Mouse (Mus musculus) liver, embryonic 14.5 days (tissue): Measurements from ENCODE around the gene Fgfr2. TPM values are rescaled to one million over a fixed set of nuclear protein-coding genes. Genes with fewer than 3 reads are reported as not detected.

Source experiments
- ATAC-seq: fragments of 200-750 bp; cut with Nextera tagmentation; 2 replicates; pipeline ENCODE4 v1.8.0; 2017; ENCODE audit warnings: moderate number of reproducible peaks, mild to moderate bottlenecking, moderate library complexity; ENCODE audit not compliant: insufficient read depth
- DNase-seq, 3 experiments: peaks; one replicate each; pipeline ENCODE4 v3.0.0-alpha.2; 2012 to 2013; ENCODE audit warnings: low read depth in 3 of 3, low spot score in 3 of 3
- H3K27ac ChIP-seq: fragments of 300-500 bp; sonication (generic); 2 replicates; pipeline ENCODE4 v1.5.1; 2014; ENCODE audit warnings: moderate library complexity, mild to moderate bottlenecking, control low read depth, inconsistent platforms
- H3K27me3 ChIP-seq: fragments of 300-500 bp; sonication (generic); 2 replicates; pipeline ENCODE4 v1.6.1; 2014; ENCODE audit warnings: mild to moderate bottlenecking, low read length, moderate library complexity; ENCODE audit not compliant: control insufficient read depth, insufficient read depth
- H3K36me3 ChIP-seq: fragments of 300-500 bp; sonication (generic); replicated peaks from 2 replicates; pipeline ENCODE4 v1.6.1; 2014; ENCODE audit warnings: low read depth; ENCODE audit not compliant: control insufficient read depth, insufficient read depth
- H3K4me1 ChIP-seq, 2 experiments: fragments of 200-500 bp in 1 of 2; fragments of 300-500 bp in 1 of 2; sonication (generic) in 1 of 2; replicated peaks; 2 replicates each; pipeline ENCODE4 v1.6.1; 2012 to 2014; ENCODE audit warnings: antibody characterized with exemption in 1 of 2, inconsistent platforms in 1 of 2, low read length in 1 of 2; ENCODE audit not compliant: control insufficient read depth in 2 of 2, insufficient read depth in 2 of 2
- H3K4me2 ChIP-seq: fragments of 300-500 bp; sonication (generic); 2 replicates; pipeline ENCODE4 v1.6.1; 2014; ENCODE audit warnings: low read depth, mild to moderate bottlenecking, control low read depth, moderate library complexity
- H3K4me3 ChIP-seq, 2 experiments: fragments of 200-500 bp in 1 of 2; fragments of 300-500 bp in 1 of 2; sonication (generic) in 1 of 2; 2 replicates each; pipeline ENCODE4 v1.5.1; 2012 to 2014; ENCODE audit warnings: low read depth in 2 of 2, low read length in 2 of 2, mild to moderate bottlenecking in 2 of 2, control low read depth in 1 of 2, inconsistent platforms in 1 of 2, moderate library complexity in 1 of 2; ENCODE audit not compliant: insufficient read depth in 1 of 2
- H3K9ac ChIP-seq: fragments of 300-500 bp; sonication (generic); replicated peaks from 2 replicates; pipeline ENCODE4 v1.6.1; 2014; ENCODE audit warnings: mild to moderate bottlenecking, control low read depth, moderate library complexity
- H3K9me3 ChIP-seq: fragments of 300-500 bp; sonication (generic); 2 replicates; pipeline ENCODE4 v1.6.1; 2016; ENCODE audit warnings: low read length, mixed read lengths; ENCODE audit not compliant: control insufficient read depth
- CTCF ChIP-seq: IDR thresholded peaks from 2 replicates; pipeline ENCODE4 v1.5.1; 2016; ENCODE audit warnings: antibody characterized with exemption, low read depth, control low read depth
- EP300 ChIP-seq: IDR thresholded peaks from 2 replicates; pipeline ENCODE4 v1.6.1; 2016; ENCODE audit warnings: antibody characterized with exemption, low read depth
- WGBS: fragments of 180-500 bp; shearing (Covaris S2); extraction: QIAGEN DNeasy Blood & Tissue Kit; methylation state at CpG from one replicate; pipeline ENCODE4 v1.1.7; 2014; ENCODE audit not compliant: insufficient replicate concordance; 5-methylcytosine and 5-hydroxymethylcytosine counted together
- polyA plus RNA-seq, 2 experiments: library from polyadenylated mRNA; depleted of rRNA in 1 of 2; stranded (reverse) in 1 of 2; unstranded in 1 of 2; fragments of >200 nt; fragmentation: Nextera tagmentation in 1 of 2; extraction: Ambion mirVana in 1 of 2; gene quantifications; 2 replicates each; pipeline versions ENCODE4 v1.2.1 to v1.2.3; 2012 to 2014

Gene Fgfr2
- polyA plus RNA-seq, 2 experiments: 7.9 to 8.8 TPM

DNA sequence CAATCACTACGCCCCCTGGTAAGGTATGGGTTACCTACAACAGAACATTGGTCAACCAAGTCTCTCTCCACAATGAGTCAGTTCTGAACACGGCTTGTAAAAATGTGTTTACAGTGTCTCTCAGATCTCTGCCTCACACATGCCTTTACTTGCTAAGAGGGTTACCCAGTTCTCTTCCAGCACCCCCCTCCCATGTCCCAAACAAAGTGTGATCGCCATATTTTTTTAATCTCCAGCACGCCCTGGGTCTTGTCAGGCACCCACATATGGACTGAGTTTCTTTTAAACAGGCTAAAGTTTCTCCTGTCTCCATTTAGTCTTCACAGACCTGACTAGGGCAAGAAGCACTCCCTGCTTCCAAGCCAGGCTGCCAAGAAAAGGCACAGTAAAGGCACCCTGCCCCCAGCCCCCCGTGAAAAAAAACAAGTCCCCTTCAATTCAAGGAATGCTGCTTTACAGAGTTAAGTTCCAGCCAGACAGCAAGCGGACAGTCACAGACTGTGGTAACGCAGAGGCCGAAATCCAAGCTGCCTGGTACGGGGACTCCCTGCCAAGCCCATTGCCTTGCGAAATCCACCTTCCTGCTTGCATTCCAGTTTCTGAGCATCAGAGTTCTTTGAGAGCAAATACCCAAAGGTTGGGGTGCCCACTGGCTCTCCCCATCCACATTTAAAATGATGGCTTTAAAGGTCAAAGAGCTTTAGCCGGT is 2834.3 kb downstream of the Fgfr2 start:
- DNase-seq: no peak

DNA sequence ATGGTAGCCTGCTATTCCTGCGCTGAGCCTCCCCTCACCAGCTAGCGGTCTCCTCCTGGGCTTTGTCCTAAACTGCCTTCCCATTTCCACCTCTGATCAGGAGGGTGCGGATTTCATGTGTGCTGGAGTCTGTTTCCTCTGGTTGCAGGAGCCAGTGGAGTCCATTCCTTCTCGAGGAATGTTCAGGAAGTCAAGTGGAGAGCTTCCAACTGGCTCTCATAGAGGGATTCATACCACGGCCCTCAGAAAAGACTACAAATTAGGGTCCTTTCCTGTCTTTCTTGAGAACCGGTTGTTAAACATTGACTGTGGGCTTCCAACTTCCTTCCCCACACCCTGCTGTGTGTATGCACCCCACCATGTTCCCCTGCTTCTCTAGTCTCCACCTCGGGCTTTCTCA is 2834.9 kb downstream of the Fgfr2 start:
- WGBS: 40% methylated on average over 7 of the region's 7 CpGs
- ATAC-seq (no peak), DNase-seq (no peak)
- Histone ChIP-seq H3K4me2 (no peak overlapping the region), H3K9ac (no peak overlapping the region), H3K4me1 (no peaks in the 10 kb centered on the region; a peak in 1 of 4 replicates), H3K9me3 (no peaks in the 10 kb centered on the region), H3K4me3 (no peak overlapping the region), H3K36me3 (no peaks in the 10 kb centered on the region), H3K27ac (no peak overlapping the region), H3K27me3 (no peaks in the 10 kb centered on the region)
- TF ChIP-seq CTCF (no peak), EP300 (no peak)

More for the DNA sequence above, 2834.3 kb downstream of the Fgfr2 start:
- Histone ChIP-seq H3K4me1 (no peaks in the 10 kb centered on the region; a peak in 1 of 4 replicates), H3K4me3 (no peak overlapping the region), H3K36me3 (no peaks in the 10 kb centered on the region), H3K9me3 (no peaks in the 10 kb centered on the region), H3K27ac (no peak overlapping the region), H3K4me2 (no peak overlapping the region), H3K27me3 (no peaks in the 10 kb centered on the region), H3K9ac (no peak overlapping the region)
- WGBS: 55% methylated on average over 11 of the region's 11 CpGs
- ATAC-seq: no peak
- TF ChIP-seq CTCF (no peak), EP300 (no peak)

DNA sequence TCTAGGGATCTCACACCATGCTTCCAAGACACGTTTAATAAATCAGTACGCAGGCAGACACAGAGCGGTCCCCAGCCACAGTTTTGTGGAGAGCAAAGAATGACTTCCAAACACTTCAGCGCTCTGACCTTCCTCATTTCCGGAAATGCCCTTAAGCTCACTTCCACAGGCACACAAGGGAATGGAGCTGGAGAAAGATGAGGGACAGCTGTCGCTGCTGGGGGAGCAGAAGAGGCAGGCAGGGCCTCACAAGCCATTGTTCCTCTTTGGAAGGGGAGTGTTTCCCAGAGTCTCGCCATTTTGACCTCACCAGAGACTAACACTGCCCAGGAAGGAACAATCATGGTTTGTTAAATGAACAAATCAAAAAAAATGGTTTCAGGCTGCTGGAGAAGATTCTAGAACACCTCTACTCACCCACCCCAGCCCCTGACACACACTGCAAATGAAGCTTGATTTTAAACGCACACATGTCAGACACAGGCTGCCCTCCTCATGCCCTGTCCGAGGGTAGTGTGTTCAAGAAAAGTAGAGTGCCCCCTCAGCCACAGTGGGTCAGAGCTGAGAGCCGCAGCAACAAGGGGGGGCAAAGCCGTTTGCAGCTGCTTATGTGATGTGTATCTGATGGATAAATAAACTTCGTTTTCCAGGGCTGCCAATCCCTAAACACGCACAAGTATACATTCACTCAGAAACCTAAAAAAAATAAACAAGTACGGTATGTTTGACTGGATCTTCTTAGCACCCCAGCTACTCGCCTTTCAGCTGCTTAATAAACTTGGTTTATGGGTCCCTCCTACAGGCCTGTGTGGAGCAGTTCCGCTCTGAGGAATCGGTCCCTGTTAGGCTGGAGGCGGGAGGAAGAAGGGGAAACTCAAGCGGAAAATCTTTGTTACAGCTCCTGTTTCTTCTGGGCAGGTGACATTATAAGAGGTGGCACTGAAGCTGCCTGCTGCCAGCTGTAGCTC is 2844.1 kb downstream of the Fgfr2 start:
- Histone ChIP-seq H3K9ac (no peak overlapping the region), H3K9me3 (no peaks in the 10 kb centered on the region), H3K27ac (no peak overlapping the region), H3K4me2 (no peak overlapping the region), H3K4me1 (no peaks in the 10 kb centered on the region), H3K4me3 (no peak overlapping the region), H3K36me3 (no peaks in the 10 kb centered on the region), H3K27me3 (no peaks in the 10 kb centered on the region)
- ATAC-seq (no peak), DNase-seq (no peak)
- 56% methylated on average over 19 of the region's 19 CpGs for WGBS
- TF ChIP-seq CTCF: no peak
- no peak for TF ChIP-seq EP300

DNA sequence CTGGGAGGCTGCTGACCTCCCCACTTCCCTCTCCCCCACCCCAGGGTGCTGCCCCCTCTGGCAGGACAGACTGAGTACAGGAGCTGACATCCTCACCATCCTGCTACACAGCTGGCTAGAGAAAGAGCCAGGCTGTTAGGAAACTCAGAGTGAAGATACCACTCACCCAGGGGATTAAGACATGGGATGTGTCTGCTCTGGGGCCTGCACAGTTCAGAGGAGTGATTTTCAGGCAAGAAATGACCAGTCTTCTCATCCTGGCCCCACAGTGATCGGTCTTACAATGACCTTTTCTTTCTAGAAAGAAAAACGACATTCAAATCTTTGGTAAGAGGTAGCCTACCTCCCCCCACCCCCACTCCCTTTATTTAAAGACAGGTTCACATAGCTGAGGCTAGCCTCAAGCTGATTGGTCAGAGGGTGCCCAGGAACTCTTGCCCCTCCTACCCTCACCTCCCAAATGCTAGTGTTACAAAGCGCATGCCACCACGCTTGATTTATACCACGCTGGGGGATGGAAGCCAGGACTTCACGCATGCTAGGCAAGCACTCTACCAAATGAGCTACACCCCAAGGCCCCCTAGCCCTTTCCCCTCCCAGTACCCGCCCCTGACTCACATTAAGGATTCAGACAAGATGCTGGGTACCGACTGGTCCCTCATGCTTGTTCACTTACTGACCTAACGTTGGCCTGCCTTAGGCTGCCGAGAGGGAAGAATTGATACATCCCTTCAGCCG is 2845.0 kb downstream of the Fgfr2 start:
- Histone ChIP-seq H3K4me2 (no peak overlapping the region), H3K4me1 (no peaks in the 10 kb centered on the region), H3K9ac (no peak overlapping the region), H3K4me3 (no peak overlapping the region), H3K9me3 (no peaks in the 10 kb centered on the region), H3K27ac (no peak overlapping the region), H3K27me3 (no peaks in the 10 kb centered on the region), H3K36me3 (no peaks in the 10 kb centered on the region)
- no peak for DNase-seq
- ATAC-seq: no peak
- WGBS: 66% methylated on average over 11 of the region's 11 CpGs
- TF ChIP-seq EP300 (no peak), CTCF (no peak)
